Mouse (Mus musculus): Measurements from ENCODE around the gene Ppp1r9a.
"Not testable (repeated sequence)": the region's sequence is repeated elsewhere in the genome, so short reads cannot be mapped to it uniquely, and the experiment has no call there.

Gene Ppp1r9a

DNA sequence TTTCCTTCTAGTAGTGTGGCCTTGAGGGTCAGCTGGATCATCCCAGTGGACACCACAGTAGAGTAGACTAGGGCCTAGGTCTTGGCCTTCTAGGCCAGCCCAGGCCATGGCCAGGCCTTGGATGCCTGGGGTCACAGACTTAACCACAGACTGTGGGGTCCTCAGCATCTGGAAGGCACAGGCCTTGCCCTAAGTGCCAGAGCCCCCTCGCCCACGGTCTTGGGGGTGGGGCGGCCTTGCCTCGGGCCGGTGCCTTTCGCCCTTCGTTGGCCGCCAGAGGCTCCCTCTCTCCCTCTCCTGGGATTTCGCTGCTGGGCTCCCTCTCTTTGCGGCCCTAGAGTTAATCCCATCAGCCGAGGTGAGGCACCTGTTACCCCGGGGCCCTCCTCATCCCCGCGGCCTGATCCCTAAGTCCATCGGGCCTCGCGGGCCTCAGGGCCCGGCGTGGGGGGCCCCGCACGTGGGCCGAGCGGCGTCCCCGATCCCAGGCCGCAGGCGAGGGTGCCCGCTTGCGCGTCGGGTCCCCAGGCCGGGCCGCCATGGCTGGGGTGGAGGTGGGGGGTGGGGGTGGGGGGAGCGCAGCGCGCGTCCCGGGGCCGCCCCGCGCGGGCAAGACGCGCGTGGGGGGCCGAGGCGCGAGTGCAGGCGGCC lies at the start of gene Ppp1r9a:
Gene Ppp1r9a, plus strand, starts transcription at position 244 of the 651 bp plus-strand sequence.
- in situ Hi-C loops (cut with MboI; ENCODE audit: low sequenced_read_pairs): no loop called here

GRCm38 (mm10) chr6:4855236-4855635 lies 47.5 kb upstream of the Ppp1r9a start:
- in situ Hi-C loops (cut with MboI; ENCODE audit: low sequenced_read_pairs): no loop called here

DNA sequence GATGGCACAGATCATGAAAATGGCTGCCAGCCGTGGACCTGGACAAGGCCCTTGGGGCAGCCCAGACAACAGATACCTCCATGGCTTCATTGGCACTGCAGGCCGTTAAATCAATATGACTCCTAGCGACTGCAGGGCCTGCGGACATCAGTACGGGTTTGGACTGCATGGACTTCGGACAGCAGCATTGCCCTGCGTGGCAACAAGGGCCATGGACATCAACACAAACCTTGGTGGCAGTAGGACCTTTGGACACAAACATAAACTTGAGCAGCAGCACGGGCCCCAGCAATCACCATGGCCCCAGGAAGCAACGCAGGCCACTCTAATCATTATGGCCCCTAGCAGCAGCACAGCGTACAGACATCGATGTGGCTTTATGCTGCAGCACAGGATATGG lies 45.8 kb upstream of the Ppp1r9a start:
- in situ Hi-C loops (cut with MboI; ENCODE audit: low sequenced_read_pairs): no loop called here

- in situ Hi-C loops (cut with MboI; ENCODE audit: low sequenced_read_pairs): no loop called here
Observed at GRCm38 (mm10) chr6:4884316-4884715, 18.4 kb upstream of the Ppp1r9a start.

GRCm38 (mm10) chr6:4889544-4889943 lies 13.2 kb upstream of the Ppp1r9a start:
- in situ Hi-C loops (cut with MboI; ENCODE audit: low sequenced_read_pairs): no loop called here

GRCm38 (mm10) chr6:4892417-4892816 lies 10.3 kb upstream of the Ppp1r9a start:
- in situ Hi-C loops (cut with MboI; ENCODE audit: low sequenced_read_pairs): no loop called here

- in situ Hi-C loops (cut with MboI; ENCODE audit: low sequenced_read_pairs): not testable (repeated sequence)
Observed at GRCm38 (mm10) chr6:4893312-4893711, 9.4 kb upstream of the Ppp1r9a start.

- in situ Hi-C loops (cut with MboI; ENCODE audit: low sequenced_read_pairs): no loop called here
Observed at GRCm38 (mm10) chr6:4899906-4900305, 2.8 kb upstream of the Ppp1r9a start.

DNA sequence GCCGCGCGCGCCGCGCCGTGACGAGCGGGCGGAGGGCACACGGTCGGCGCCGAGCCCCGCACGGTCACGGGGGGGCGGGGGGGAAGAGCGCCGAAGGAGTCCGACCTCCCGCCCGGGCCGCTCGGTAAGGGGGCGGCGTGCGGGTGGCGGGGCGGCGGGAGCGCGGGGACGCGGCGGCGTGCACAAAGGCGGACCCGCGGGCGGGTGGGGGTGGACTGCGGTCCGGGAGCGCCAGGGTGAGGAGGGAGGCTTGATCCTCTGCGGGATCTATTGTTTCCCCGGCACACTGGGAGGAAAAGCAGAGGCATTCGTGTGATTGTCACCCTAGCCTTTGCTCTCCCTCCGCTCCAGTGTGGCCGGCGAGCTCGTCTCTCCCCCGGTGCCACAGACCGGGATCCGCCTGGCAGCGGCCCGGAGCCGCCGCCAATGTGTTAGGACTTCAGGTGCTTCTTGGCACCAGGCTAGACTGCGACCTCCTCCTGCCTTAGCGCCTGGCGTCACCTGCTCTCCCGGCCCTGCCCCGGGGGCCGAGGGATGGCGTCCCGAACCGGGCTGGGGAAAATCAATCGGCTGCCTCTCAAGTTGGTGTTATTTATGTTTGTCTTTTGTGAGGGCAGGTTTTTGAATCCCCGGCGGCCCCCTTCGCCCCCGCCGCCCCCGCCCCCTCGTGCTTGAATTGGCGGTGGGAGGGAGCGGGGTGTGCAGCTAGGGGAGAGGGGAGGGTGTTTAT lies 773 bp downstream of the Ppp1r9a start:
- in situ Hi-C loops (cut with MboI; ENCODE audit: low sequenced_read_pairs): no loop called here

DNA sequence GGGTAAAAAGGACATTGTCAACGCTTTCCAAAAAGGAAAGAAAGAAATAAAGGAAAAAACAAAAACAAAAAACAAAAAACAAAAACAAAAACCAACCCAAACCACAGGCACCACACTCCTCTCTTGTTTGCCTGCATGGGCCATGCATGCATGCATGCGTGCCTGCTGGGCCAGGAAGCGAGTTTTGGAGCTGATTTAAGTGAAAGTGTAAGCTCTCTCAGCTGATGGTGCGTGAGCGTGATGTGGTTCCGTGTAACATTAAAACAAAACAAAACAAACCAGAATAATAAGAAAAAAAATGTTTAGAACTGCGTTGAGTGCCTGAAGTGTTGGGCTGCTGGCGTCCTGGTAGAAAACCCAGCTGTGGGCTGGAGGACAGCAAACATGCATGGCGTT lies 1.3 kb downstream of the Ppp1r9a start:
- in situ Hi-C loops (cut with MboI; ENCODE audit: low sequenced_read_pairs): no loop called here

- in situ Hi-C loops (cut with MboI; ENCODE audit: low sequenced_read_pairs): no loop called here
Observed at GRCm38 (mm10) chr6:4910042-4910634, 7.4 kb downstream of the Ppp1r9a start.

DNA sequence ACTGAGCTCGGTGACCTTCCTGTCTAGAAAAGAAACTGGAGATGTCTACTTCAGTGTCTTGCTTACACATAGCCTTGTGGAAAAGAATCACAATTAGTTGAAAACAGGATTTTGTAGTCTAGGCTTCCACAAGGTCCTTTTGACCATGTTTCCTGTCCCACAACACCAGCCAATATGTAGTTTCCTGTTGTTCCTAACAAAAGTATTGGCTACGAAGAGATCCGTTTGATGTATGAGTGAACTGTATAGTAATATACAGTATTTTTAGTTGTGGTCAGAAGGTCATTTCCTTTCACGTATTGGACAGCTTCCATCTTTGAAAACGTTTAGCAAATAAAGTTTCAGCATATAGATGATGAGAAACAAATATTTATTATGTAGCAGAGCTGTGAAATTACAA lies 15.8 kb downstream of the Ppp1r9a start:
- in situ Hi-C loops (cut with MboI; ENCODE audit: low sequenced_read_pairs): no loop called here

GRCm38 (mm10) chr6:4923791-4924190 lies 21.1 kb downstream of the Ppp1r9a start:
- in situ Hi-C loops (cut with MboI; ENCODE audit: low sequenced_read_pairs): not testable (repeated sequence)

- in situ Hi-C loops (cut with MboI; ENCODE audit: low sequenced_read_pairs): no loop called here
Observed at GRCm38 (mm10) chr6:4925966-4926687, 23.4 kb downstream of the Ppp1r9a start.

DNA sequence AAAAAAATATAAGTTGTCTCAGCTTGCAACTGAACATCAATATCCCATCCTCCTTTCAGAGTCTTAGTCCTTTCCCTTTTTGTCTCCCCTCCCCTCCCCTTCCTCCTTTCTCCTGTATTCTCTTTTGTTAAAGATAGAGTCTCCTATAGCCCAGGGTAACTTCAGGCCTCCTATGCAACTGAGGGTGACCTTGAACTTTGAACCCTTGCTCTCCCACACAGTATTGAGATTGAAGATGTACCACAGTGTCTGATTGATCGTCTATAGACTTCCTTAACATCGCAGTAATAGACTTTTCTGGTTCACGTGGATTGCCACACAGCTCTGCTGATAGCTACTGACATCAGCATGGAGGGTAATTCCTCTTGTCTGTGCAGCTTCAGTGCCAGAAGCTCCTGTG lies 27.6 kb downstream of the Ppp1r9a start:
- in situ Hi-C loops (cut with MboI; ENCODE audit: low sequenced_read_pairs): no loop called here

DNA sequence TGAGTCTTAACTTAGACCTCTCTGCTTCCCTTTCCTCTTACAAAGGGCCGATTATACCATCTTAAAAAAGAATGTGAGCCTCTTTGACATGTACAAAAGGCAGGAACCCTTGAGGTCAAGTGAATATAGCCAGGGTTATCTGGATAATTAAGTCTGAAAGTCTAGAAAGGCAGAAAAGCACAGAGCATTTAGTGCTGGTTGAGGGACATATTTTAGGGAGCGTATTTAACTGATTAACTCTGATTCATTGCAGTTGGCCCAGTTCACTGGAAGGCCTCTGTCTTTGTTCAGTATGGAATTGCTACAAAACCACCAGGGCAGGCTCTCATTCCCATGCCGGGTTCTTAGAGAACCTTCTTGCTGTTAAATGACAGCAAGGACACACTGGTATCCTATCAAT lies 36.2 kb downstream of the Ppp1r9a start:
- in situ Hi-C loops (cut with MboI; ENCODE audit: low sequenced_read_pairs): no loop called here

- in situ Hi-C loops (cut with MboI; ENCODE audit: low sequenced_read_pairs): no loop called here
Observed at GRCm38 (mm10) chr6:4940086-4940485, 37.4 kb downstream of the Ppp1r9a start.

DNA sequence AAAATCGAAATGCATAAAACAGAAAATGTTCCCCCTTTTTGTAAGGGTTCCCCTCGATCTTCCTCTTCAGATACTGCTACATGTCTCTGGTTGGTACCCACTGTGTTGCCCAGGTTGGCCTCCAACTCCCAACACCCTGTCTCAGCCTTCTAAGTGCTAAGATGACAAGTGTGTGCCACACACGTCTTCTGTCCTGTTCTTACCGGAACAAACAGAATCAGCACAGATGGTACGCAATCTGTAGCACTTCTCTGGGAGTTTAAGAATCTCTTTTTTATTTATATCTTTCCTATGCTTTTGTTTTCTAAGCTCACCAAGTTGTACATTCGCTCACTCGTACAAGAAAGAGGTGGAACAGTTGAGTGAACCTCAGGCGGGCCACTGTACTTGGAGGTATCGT lies 37.9 kb downstream of the Ppp1r9a start:
- in situ Hi-C loops (cut with MboI; ENCODE audit: low sequenced_read_pairs): no loop called here

GRCm38 (mm10) chr6:4943821-4944220 lies 41.1 kb downstream of the Ppp1r9a start:
- in situ Hi-C loops (cut with MboI; ENCODE audit: low sequenced_read_pairs): no loop called here

DNA sequence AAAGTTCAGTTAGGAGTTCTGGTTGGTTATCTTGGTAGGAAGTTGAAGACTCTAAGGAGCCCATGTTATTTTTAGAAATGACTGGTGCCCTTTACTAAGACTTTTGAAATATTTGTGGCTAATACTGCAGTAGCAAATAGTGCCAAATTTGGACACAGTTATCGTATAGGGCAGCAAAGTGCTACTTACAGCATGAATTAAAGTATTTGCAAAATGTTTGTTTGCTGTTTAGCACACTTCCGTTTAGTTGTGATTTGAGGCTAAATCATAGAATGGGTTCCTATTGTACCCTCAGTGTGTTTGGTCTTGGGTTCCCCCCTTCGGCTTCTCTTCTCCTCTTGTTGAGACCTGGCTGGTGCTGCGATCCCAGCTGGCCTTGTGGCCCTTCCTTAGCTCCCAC lies 45.3 kb downstream of the Ppp1r9a start:
- in situ Hi-C loops (cut with MboI; ENCODE audit: low sequenced_read_pairs): no loop called here

DNA sequence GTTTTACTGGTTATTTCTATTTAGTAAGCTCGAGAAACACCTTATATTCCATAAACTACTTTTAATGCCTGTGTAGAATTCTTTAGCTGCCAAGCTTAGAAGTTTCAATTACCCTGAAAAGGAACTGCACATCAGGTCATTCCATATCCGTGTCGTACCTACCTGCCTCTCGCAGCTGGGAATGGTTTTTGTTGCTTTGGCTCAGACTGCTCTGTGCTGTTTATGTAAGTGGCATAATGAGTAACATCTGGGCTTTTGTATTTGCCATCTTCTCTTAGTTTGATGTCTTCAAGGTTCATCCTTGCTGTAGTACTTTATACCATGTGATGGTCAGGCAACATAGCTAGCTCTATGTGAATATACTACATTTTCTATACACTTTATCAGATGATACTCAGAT lies 47.0 kb downstream of the Ppp1r9a start:
- in situ Hi-C loops (cut with MboI; ENCODE audit: low sequenced_read_pairs): no loop called here
